Mouse (Mus musculus): Measurements from ENCODE around the gene Gnao1. TPM values are rescaled to one million over a fixed set of nuclear protein-coding genes. Genes with fewer than 3 reads are reported as not detected.

Gene Gnao1
- total RNA-seq, 2 experiments from 2014 or later, result 5.3 to 6.8 TPM

DNA sequence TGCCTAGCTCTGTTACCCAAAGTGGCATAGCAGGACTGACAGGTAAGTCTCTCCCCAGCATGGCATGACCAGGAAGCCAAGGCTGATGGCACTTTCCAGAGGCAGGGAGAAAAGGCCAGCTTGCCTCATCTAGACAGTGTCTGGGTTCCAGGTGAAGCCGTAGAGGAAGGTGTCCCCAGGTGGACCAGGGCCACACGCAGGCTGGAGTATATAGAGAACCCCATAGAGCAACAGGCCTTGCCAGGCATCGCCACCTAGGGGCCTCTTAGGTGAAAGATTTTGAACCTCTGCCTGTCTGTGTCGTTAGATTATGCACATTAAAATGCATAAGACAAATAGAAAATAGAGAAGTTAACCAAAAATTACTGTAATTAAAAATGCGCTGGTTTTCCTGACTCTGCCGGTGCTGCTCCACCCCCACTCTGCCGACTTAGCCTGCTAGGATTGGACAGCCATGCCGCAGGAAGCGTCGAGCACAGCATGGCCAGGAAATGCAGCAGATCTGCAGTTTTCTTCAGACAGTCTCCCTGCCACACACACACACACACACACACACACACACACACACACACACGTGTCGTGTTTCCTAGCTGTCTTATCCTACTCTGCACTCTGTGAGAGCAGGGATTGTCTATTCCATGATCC is 34.2 kb downstream of the Gnao1 start:
- no peak for DNase-seq (ENCODE audit: low spot score)

DNA sequence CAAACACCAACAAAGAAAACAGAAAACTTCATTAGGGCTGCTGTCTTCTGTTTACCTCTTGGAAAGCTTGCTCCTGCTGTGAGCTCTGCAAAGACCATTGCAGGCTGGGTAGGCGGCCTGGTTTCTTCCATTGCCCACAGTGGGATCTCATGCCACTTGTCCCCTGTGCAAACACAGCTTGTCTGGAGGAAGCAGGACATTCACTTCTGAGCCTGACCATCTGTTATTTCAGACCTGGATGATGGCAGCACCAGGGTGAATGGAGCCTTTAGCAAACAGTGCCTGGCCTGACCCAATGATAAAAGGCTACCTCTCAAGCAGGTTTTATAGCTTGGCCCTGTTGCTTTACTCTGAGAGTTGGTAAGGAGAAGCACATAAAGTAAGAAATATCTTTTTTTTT is 35.4 kb downstream of the Gnao1 start:
- no peak for DNase-seq (ENCODE audit: low spot score)

DNA sequence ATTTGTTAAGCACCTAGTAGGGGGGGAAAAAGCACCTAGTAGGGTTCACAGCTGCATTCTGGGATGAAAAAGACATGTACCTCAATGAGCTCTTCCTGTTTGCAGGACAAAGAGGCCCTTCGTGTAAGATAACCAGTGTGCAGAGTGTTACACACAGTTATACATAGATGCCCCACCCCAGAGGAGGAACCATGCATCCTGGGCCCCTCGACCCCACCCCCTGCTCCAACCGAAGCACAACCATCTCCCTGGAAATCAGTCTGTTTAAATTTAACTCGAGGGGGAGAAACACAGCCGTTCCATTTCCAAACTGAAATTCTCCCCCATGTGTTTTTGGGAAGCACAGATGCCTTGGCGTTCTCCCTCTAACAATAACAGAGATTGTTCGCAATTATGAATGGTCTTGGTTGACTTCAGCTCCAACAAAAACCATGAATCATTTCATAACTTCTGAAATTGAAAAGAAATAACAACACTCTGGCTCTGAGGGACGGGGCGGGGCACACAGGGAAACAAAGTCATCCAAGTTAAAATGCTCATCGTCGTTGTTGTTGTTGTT is 42.4 kb downstream of the Gnao1 start:
- DNase-seq (ENCODE audit: low spot score), result no peak

DNA sequence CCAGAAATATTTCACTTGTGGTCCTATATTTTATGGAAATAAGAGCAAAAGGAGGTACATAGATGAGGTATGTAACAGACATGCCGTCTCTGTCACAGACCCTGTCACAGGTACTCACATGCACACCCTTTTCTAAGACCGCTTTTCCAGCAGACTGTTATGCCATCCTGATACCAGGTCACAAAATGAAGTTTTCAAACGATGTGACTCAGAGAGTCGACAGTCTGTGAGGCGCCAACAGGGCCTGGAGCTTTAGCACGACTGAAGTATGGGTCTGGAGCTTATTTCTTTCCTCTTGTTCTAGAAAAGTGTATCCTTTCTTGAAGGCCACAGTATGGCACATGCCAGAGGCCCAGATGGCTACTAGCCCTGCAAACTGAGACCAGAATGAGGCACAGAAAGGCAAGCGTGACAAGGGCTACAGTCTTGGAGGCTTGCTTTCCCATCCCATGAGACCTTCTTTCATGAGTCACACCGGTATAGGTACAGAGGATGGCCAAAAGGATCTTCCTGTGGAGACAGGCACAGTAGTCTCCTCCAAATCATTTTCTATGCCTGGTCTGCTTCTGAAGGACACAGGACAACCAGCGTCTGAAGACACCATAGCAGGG is 43.2 kb downstream of the Gnao1 start:
- no peak for DNase-seq (ENCODE audit: low spot score)

DNA sequence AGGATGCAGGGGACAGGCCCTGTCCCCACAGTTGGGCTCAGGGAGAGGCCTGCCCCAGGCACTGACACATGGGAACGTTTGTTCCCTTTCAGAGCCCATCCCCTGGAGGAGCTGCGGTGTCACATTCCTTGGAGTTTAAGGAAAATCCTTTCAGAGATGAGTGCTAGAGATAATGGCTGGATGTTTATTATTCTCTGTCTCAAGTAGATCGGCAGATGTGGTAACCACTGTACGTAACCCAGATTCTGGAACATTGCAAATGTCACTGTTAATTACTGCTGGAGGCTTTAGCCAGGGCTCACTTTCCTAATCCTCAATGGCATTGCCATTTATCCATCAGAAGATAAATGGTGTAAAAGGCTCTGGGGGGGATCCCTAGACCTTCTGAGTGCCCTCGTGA is 44.9 kb downstream of the Gnao1 start:
- no peak for DNase-seq (ENCODE audit: low spot score)

DNA sequence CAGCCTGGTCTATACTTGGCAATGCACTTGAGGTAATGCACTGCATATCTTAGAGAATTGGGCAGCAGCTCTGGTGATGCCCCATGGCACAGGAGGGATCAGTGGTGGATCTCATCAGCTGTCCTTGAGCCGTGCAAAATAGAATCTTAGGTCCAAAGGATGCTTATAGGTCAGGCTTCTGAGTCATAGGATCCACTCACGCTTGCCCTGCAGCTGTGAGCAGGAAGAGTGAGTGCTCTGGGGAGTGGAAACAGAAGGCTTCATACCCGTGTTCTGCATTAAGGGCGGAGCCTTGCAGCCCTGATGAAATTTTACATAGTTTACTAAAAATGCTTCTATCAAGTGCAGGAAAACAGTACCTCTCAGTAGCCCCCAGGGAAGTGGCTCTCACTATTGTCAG is 45.5 kb downstream of the Gnao1 start:
- DNase-seq (ENCODE audit: low spot score), result no peak

DNA sequence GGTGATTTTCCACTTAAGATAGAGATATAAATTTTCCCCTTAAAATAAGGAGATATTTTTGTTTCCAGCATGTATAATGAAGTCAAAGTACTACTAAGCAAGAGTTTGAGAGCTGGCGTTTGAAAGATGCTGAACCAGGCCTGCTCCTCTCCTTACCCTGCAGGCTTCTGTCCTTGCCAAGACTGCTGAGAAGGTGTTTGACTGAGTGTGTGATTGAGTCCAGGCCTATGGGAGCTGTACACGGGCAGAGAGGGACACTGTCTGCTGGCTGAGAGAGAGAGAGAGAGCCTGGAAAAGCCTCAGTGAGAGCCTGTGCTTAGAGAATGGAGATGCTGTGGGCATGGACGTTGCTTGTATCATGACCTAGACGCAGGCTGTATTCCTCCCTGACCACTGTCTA is 47.4 kb downstream of the Gnao1 start:
- DNase-seq (ENCODE audit: low spot score), result no peak

DNA sequence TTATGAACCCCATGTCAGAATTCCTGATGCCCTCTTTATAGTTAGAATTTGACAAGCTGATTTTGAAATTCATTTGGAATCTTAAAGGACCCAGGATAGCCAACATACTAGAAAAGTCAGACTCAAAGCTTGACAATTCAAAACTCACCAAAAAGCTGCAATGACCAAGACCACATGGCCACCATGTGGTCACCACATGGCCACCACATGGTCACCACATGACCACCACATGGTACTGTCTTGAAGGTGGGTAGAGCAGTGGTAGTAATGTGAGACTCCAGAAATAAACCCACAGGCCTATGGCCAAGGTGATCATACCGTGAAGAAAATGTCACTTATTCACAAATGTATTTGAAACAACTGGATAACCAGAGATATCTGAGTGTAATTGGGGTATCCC is 48.5 kb downstream of the Gnao1 start:
- DNase-seq (ENCODE audit: low spot score), result no peak

DNA sequence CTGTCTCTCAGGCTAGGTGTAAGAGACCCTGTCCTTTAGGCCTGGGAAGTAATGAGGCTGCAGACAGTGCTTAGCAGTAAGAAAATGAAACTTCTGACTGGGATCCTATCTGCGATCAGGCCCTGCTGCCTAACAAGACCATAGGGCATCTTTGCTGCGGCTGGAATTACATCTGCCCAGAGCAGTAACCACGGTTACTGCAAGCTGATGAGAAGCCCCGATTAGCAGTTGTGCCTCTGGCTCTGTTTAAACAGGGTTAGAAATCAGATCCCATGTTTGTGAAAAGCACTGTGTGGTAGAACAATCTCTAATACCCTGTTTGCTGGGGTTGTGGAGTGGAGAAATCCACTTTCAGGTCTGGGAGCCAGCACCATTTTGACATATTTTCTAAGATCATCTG is 50.3 kb downstream of the Gnao1 start:
- no peak for DNase-seq (ENCODE audit: low spot score)

DNA sequence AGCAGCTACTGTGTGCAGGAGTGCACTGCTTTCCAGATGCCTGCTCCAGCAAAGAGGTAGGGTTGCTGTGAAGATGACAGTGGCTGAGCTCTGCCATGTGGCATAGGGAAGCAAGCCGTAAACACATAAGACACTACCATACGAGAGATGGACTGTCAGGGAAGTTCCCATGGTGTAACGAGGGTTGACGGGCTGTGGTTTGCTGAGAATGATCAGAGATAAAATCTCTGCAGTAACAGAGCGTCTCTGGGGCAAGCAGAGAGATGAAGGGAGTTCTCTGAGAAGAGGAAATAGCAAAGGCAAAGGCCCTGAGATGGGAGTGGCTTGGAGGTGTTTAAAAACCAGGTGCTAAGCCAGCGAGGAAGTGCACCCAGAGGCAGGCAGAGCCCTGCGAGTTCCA is 54.3 kb downstream of the Gnao1 start:
- no peak for DNase-seq (ENCODE audit: low spot score)

DNA sequence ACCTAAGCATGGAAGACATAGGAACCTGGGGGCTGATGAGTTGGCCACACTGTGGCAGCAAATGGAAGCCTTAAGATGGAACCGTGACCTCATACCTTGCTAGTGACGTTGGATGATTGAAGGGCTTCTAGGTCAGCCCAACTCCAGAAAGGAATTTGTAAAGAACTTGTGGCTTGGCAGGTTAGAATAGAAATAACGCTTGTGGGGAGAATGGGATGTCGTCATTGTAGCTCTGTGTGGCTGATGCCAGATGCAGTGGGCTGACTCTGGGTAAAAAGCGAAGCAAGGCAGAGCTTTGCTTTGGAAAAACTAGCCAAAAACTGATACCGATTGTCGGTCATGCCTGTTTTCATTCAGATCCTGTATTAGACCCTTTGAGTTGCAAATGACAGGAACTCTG is 56.5 kb downstream of the Gnao1 start:
- no peak for DNase-seq (ENCODE audit: low spot score)

DNA sequence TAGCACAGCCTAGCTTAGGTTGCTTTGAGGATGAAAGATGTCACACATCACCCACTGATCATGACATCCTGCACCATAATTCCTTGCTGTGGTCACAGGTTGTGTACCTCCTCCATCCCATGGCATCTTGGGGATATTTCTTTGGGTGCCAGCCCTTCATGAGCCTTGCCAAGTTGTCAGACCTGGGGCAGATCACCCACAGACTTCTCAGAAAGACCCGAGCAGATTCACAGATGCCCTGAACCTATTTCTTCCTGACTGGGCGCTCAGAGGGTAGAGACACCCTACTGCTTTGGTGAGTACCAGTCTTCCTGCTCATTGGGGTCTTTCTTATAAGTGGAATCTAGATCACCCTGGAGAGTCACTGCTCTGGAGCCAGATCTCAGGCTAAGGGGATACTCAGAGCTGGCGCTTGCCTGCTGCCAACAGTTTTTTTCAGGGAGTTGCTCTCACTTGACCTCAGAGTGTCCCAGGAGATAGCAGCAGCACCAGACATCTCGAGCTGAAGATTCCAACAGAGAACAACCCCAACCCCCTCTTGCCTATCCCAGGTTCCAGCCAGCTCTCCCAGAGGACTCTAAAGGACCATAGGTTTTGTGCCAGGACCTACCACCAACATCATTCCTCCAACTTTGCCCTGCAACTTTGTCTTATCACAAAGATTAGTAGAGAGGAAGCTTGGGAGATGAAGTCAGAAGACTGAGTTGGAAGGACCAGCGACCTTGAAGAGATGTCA is 58.9 kb downstream of the Gnao1 start:
- DNase-seq (ENCODE audit: low spot score), result no peak

DNA sequence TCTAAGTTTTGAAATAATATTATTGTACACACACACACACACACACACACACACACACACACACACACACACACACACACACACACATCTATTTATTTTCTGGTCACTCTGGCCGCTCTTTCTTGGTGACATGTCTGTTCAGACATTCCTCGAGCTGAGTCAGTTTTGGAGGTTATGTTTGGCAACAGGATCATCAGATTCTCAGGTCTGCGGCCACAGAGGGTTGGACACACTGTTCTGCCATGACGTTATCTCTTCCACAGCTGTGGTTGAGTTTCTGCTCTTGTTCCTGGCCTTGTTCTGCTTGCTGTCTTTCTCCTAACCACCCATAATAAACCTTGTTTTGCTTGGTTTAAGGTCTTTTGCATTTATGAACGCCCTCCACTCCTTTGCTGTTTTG is 61.5 kb downstream of the Gnao1 start:
- peak; percentile 48 for DNase-seq (ENCODE audit: low spot score)

DNA sequence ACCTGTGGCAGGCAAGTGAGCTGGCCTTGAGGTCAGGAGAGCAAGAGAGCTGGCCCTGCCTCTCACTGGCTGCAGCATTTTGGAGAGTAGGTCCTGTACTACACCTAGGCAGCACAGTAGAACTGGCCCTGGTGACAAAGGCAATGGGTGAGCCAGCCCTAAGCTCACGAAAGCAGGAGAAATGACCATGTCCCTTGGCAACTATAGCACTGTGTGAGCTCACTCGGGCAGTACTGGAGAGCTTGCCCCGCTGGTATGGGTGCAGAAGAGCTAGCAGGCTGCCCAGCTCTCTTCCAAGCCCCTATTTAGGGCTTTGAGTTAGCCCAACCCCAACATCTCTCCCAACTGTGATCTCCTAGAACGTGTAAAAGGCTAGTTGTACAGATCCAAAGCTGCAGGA is 68.6 kb downstream of the Gnao1 start:
- no peak for DNase-seq (ENCODE audit: low spot score)

DNA sequence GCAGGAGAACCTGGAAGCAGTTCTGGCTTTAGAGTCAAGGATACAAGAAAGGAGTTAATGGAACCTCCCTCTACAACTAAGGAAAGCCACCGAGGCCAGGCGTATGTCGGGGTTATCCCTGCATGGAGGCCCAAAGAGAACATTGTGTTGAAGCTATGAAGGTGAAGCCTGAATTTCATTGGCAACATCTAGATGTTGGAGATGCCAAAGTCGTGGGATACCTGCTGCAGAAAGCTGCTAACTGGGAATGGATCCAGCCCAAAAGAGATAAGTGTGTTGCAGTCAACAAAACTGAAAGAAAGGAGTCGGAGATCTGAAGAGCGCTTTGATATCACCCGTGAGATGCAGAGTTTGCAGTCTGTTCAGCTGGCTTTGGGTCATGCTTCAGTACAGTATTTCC is 70.2 kb downstream of the Gnao1 start:
- DNase-seq (ENCODE audit: low spot score), result no peak

DNA sequence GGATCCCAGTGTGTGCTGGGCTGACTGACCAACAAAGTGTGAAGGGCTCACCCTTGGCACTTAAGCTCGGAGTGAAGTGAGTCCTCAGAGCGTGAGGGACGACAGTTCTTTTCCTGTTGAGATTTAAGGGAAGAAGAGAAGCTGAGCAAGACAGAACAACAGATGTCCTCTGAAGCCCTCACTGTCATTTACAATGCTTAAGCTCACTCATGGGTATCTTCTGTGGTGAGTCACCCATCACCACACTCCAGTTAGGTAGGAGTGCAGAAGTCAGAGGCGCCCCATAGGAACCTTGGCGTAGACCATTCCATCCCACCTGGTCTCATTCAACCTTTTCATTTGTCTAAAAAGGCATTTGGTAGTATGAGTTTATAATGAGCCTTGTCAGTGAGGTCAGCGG is 71.6 kb downstream of the Gnao1 start:
- DNase-seq (ENCODE audit: low spot score), result no peak

DNA sequence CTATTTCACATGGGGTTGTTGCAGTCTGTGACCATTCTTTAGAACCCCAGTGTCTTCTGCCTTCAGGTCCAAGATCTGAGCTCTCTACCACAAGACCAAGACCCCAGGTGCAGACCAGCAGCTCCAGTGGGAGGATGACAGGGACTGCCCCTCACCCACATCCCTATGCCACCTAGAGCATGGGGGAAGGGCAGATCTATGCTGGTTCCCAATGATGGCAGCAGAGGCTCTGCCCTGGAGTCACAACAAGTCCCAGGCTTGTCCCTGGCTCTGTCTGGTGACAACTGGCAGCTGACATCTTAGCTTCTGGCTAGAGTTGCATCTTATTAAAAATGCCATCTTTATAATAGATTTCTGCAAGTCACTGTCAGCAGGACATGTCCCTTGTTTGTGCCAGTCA is 73.5 kb downstream of the Gnao1 start:
- no peak for DNase-seq (ENCODE audit: low spot score)

DNA sequence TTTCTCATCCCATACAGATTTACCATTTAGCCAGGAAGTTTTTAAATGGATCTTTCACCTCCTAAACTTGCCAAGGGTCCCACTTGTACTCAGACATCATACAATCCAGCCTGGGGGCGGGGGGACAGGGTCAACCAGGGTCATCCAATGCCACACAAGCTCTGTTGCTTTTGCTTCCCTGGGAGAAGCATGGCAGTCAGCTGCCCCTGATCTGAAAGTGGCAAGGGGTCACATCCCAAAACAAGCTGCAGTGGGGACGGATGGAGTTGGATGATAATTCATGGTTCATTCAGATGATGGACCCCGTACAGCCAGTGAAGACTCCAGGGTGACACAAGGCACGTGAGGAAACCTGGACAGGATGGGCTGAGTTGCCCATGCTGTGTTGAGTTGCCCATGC is 74.0 kb downstream of the Gnao1 start:
- DNase-seq (ENCODE audit: low spot score), result no peak

DNA sequence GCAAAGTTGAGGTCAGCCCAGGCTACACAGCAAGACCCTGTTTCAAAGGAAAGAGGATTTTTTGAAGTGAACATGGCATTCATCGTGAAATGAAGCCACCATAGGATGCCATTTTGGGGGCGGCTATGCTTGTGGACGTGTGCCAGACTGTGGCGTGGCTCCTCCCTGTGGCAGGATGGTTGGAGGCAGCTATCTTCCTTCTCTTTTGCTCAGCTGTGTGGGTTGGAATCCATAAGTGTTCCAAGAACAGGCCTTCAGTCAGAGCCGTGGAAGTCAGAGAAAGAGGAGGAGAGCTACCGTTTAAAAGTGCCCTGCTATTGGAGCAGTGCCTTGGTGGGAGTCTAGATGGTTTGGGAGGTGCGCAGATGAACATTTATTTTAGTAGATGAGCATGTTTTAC is 74.5 kb downstream of the Gnao1 start:
- DNase-seq (ENCODE audit: low spot score), result no peak

DNA sequence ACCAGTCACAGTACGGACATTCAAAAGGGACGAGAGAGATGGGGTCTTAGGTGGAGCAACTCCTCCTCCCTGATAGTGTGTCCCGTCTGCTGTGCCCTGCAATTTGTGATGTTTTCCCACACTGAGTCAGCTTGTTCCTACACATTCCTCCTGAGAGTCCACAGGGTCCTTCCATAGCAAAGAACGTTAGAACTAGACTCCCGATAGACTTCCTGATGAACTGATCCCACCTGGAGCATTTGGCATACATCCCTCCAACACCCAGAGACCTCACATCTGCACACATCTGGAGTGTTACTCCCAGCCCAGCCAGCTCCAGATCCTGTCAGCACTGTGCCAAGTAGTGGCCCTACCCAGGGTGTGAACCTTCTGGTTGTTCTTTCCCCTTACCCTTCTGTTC is 76.4 kb downstream of the Gnao1 start:
- DNase-seq (ENCODE audit: low spot score), result no peak

DNA sequence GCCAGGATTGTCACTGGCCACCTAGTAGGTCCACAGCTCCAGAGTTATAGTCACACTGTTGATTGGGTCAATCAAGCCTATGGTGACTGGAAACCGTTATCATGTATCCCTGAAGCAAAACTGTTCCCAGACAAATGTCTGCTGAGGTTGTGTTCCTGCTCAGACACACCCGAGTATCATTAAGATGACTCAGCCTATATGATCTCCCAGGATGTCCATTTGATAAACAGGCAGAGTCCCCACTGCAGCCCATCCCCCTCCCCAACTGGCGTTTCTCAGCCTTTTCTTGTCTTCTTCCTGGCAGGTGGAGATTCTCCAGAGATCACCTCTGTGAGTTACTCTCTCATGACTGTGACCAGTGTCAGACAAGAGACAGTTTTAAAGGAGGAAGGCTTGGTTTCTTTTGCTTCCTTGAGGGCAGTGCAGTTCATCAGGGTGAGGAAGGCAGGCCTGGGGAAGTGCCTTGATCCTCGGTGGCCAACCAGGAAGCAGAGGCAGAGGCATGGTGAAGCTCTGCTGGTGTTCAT is 78.4 kb downstream of the Gnao1 start:
- DNase-seq (ENCODE audit: low spot score), result no peak

DNA sequence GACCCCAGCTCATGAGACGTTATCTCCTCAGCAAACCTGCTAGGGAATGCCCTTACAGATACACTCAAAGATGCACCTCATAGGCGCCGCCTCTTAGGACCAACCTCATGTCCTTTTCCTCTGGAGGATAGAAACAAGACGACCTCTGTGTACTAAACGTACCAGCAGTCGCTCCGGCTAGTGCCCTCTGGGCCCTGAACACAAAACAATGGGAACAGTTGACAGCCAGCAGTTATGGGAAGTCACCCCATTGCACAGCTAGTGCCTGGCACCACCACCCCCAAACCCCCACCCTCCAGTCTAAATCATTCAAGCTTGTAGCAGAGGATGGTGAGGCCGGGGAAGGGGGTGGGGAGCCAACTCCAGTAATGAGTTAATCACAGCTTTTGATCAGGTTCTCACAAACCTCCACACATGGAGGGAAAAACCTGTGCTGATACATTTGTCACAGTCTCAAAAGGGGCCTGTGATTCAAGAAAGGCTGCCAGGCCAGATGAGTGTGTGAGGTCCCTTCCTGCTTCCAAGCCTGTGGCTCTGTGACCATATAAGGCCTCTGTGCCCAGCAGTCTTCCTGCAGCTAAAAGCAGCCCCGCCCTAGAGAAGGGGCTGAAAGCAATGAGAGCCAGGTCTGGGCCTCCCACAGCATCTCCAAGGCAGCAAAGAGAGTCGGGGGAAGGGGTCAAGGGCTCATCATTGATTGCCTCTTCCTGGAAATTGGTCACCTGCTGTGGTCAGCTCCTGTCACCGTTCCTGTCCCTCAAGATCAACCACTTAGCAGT is 79.1 kb downstream of the Gnao1 start:
- no peak for DNase-seq (ENCODE audit: low spot score)

Measured in gastrocnemius, adult 18-20 months (tissue).